Mouse (Mus musculus): ENCODE measurements around the gene Fbf1. TPM values are rescaled to one million over a fixed set of nuclear protein-coding genes. Genes with fewer than 3 reads are reported as not detected.
"Not testable (repeated sequence)": the region's sequence is repeated elsewhere in the genome, so short reads cannot be mapped to it uniquely, and the experiment has no call there.

Fbf1 gene
- polyA plus RNA-seq, 1 experiment from 2014 or later, result 67.7 TPM

- Histone ChIP-seq H3K4me3 (peak overlapping the region; percentile 66), H3K27me3 (ENCODE audit: poor library complexity, severe bottlenecking) (peaks cover 29% of the 10 kb centered on the region), H3K4me1 (peaks cover 44% of the 10 kb centered on the region), H3K27ac (peak overlapping the region; percentile 90), H3K9me3 (no peaks in the 10 kb centered on the region), H3K36me3 (replicated peaks) (peaks cover 51% of the 10 kb centered on the region)
- DNase-seq (ENCODE audit: extremely low spot score, low spot score), result no peak
- WGBS, result 47% methylated on average over 8 of the region's 8 CpGs
These were observed 37.9 kb downstream of the Fbf1 start for GRCm38 (mm10) chr11:116129993-116130487.

- DNase-seq (ENCODE audit: extremely low spot score, low spot score), result no peak
- 78% methylated on average over 9 of the region's 9 CpGs for WGBS
- Histone ChIP-seq H3K36me3 (replicated peaks) (peaks cover 43% of the 10 kb centered on the region), H3K27me3 (ENCODE audit: poor library complexity, severe bottlenecking) (peaks cover 29% of the 10 kb centered on the region), H3K4me1 (peaks cover 44% of the 10 kb centered on the region), H3K27ac (no peak overlapping the region; the same call in 1 of the 2 replicates), H3K9me3 (no peaks in the 10 kb centered on the region), H3K4me3 (no peak overlapping the region)
These were observed 38.7 kb downstream of the Fbf1 start for GRCm38 (mm10) chr11:116129091-116129790.

DNA sequence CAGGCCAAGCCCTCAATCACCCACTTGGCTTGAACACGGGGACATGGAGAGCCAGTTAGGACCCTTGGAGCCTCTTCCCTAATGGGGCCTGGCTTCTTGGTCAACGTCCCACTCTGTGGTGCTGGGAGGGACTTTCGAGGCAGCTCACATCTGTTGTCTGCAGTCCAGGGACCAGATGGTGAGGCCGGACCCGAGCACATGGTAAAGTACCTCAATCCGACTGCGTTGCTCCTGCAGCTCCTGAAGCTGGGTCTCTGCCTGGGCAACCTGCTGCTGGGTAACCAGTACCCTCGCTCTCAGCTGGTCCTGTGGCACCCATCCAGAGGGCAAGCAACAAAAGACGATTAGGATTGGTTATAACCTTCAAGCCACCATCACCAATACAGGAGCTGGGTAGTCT lies 40.0 kb downstream of the Fbf1 start:
- Histone ChIP-seq H3K27ac (peak overlapping the region; percentile 60; the same call in 1 of the 2 replicates), H3K4me1 (peaks cover 49% of the 10 kb centered on the region), H3K27me3 (ENCODE audit: poor library complexity, severe bottlenecking) (peaks cover 29% of the 10 kb centered on the region), H3K36me3 (replicated peaks) (peaks cover 30% of the 10 kb centered on the region), H3K4me3 (no peak overlapping the region; the same call in 1 of the 2 replicates), H3K9me3 (no peaks in the 10 kb centered on the region)
- no peak for DNase-seq (ENCODE audit: extremely low spot score, low spot score)
- 88% methylated on average over 9 of the region's 9 CpGs for WGBS

DNA sequence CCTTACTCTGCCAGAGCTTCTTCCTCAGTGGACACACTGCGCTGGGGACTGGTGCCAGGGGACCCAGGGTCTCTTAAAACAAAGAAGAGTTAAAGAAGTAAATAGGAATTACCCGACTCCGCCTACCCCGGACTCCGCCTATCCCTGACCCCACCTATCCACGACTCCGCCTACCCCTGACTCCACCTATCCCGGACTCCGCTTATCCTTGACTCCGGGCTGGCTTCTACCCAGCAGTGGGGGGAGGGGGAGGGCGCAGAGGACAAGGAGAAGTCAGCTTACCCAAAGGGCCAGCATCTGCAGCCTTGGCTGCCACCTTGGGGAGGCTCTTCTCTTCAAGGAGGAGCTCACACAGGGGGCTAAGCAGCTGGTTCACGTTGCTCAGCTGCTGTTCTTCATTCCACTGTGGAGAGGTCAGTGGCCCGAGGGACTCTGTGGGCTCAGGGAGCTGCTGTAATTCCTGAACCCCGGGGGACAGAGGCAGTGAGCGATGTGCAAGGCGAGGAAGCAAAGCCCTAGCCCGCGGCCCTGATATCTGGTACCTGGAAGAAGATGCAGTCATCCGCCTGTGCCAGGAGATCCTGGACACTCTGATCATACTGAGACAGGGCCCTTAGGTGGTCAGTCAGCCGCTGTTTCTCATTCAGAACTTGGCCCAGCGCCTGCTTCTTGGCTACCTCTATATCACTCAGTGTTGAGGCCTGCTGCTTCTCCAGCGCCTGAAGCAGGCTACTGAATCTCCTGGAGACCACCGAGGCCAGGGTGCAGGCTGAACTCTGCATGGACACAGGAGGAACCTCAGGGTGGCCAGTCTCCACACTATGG lies 40.6 kb downstream of the Fbf1 start, which contains the start of gene Trim47:
Gene Trim47 (minus strand): TSS at position 55 of the 825 bp plus-strand sequence.
- peak; percentile 71 for DNase-seq (ENCODE audit: extremely low spot score, low spot score)
- Histone ChIP-seq H3K4me1 (peaks cover 49% of the 10 kb centered on the region), H3K36me3 (replicated peaks) (peaks cover 25% of the 10 kb centered on the region), H3K27ac (peak within 1 kb of the TSS; percentile 60), H3K4me3 (peak within 1 kb of the TSS; percentile 18), H3K9me3 (no peaks in the 10 kb centered on the region), H3K27me3 (ENCODE audit: poor library complexity, severe bottlenecking) (peaks cover 29% of the 10 kb centered on the region)
- 23% methylated on average over 23 of the region's 23 CpGs for WGBS

- no peaks in the 10 kb centered on the region for H3K9me3 ChIP-seq
- H3K27ac ChIP-seq, result no peak overlapping the region
- DNase-seq (ENCODE audit: extremely low spot score, low spot score), result no peak
- no peak overlapping the region for H3K4me3 ChIP-seq
- peaks cover 20% of the 10 kb centered on the region for H3K27me3 ChIP-seq (ENCODE audit: poor library complexity, severe bottlenecking)
- 96% methylated on average over 15 of the region's 15 CpGs for WGBS
- peaks cover 43% of the 10 kb centered on the region for H3K4me1 ChIP-seq
- peaks cover 17% of the 10 kb centered on the region for H3K36me3 ChIP-seq (replicated peaks)
These were observed 41.7 kb downstream of the Fbf1 start for GRCm38 (mm10) chr11:116126261-116126660.

- Histone ChIP-seq H3K4me1 (peaks cover 21% of the 10 kb centered on the region), H3K36me3 (replicated peaks) (peaks cover 17% of the 10 kb centered on the region)
- H3K4me3 ChIP-seq; H3K27ac ChIP-seq; H3K9me3 ChIP-seq; H3K27me3 ChIP-seq (ENCODE audit: poor library complexity, severe bottlenecking); DNase-seq (ENCODE audit: extremely low spot score, low spot score): not testable (repeated sequence)
- WGBS, result 97% methylated on average over 8 of the region's 8 CpGs
These were observed 46.2 kb downstream of the Fbf1 start for GRCm38 (mm10) chr11:116121731-116122245.

DNA sequence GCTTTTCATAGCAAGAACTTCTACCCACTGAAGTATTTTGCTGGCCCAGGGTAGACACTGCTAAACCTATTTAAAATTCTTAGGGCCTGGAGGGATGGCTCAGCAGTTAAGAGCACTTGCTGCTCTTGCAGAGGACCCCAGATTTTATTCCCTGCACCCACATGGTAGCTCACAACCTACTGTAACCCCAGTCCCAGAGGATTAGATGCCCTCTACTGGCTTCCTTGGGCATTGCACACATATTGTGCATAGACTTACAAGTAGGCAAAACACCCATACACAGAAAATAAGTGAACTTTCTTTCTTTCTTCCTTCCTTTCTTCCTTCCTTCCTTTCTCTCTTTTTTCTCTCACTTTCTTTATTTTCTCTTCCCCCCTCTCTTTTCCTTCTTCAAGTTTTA lies 50.1 kb downstream of the Fbf1 start:
- H3K27ac ChIP-seq, result no peak overlapping the region
- peaks cover 4% of the 10 kb centered on the region; the same call in 1 of the 2 replicates for H3K36me3 ChIP-seq (replicated peaks)
- H3K27me3 ChIP-seq (ENCODE audit: poor library complexity, severe bottlenecking), result no peaks in the 10 kb centered on the region
- H3K4me1 ChIP-seq, result peaks cover 17% of the 10 kb centered on the region
- no peak overlapping the region for H3K4me3 ChIP-seq
- H3K9me3 ChIP-seq, result no peaks in the 10 kb centered on the region
- no peak for DNase-seq (ENCODE audit: extremely low spot score, low spot score)

DNA sequence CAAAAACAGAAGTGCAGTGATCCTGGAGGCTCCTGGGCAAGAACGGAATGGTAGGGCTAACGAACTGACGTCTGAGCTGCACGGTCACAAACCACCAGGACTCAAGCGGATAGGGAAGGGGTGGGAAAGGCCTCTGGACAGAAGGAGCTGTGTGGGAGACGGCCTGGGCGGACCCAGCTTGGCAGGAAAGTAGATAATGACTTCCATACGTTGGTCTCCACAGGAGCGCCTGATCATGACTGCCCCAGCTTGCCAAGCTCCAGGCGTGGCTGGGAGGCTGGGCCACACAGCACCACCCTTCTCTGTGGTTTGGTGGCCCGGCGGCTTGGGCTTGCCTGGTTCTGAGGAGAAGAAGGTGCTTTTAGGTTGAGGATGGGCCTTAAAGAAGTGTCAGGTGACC lies 50.7 kb downstream of the Fbf1 start:
- DNase-seq (ENCODE audit: extremely low spot score, low spot score), result no peak
- Histone ChIP-seq H3K9me3 (no peaks in the 10 kb centered on the region), H3K27me3 (ENCODE audit: poor library complexity, severe bottlenecking) (peaks cover 1% of the 10 kb centered on the region), H3K27ac (no peak overlapping the region), H3K4me1 (peaks cover 17% of the 10 kb centered on the region), H3K36me3 (replicated peaks) (peaks cover 2% of the 10 kb centered on the region; the same call in 1 of the 2 replicates), H3K4me3 (no peak overlapping the region)
- 68% methylated on average over 12 of the region's 12 CpGs for WGBS

- peaks cover 39% of the 10 kb centered on the region for H3K4me1 ChIP-seq
- H3K36me3 ChIP-seq (replicated peaks), result no peaks in the 10 kb centered on the region
- H3K9me3 ChIP-seq, result no peaks in the 10 kb centered on the region
- WGBS, result 86% methylated on average over 19 of the region's 19 CpGs
- H3K4me3 ChIP-seq, result no peak overlapping the region
- no peak for DNase-seq (ENCODE audit: extremely low spot score, low spot score)
- H3K27me3 ChIP-seq (ENCODE audit: poor library complexity, severe bottlenecking), result peaks cover 57% of the 10 kb centered on the region
- H3K27ac ChIP-seq, result no peak overlapping the region
These were observed 56.3 kb downstream of the Fbf1 start for GRCm38 (mm10) chr11:116111611-116112203.

DNA sequence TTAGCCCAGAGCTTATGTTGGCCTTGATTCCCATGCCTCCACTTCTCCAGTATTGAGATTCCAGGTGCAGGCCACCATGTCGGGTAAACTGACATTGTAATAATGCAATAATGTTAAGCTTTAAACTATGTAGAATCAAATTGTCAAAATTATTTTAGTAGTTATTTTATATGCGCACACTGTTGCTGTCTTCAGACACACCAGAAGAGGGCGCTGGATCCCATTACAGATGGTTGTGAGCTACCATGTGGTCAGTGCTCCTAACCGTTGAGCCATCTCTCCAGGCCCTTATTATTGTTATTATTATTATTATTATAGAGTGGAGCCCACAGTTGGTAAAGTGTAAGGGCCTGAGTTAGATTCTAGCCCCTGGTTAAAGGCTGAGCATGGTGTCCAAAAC lies 56.9 kb downstream of the Fbf1 start:
- DNase-seq (ENCODE audit: extremely low spot score, low spot score), result no peak
- Histone ChIP-seq H3K4me1 (peaks cover 44% of the 10 kb centered on the region), H3K27ac (no peak overlapping the region), H3K9me3 (no peaks in the 10 kb centered on the region), H3K4me3 (no peak overlapping the region), H3K36me3 (replicated peaks) (no peaks in the 10 kb centered on the region), H3K27me3 (ENCODE audit: poor library complexity, severe bottlenecking) (peaks cover 63% of the 10 kb centered on the region)
- WGBS, result 78% methylated on average over 4 of the region's 4 CpGs

DNA sequence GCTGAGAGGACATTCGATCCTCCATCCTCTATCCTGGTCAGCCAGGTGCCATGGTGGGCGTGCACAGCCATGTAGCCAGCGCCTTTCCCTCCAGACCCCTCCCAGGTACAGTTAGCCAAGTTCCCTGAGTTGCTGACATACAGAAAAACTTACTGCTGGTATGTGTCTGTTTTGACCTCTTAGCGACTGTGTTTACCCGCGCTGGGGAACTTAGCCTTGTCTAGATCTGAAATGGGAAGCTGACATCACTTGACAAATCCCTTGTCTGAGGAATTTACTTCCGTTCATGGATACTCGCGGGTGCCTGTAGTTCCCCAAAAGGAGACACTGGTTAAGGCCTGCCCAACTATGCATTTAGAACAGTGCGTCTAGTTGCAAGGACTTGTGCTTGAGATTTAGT lies 57.4 kb downstream of the Fbf1 start:
- Histone ChIP-seq H3K4me1 (peaks cover 49% of the 10 kb centered on the region), H3K4me3 (peak overlapping the region; percentile 44), H3K36me3 (replicated peaks) (no peaks in the 10 kb centered on the region), H3K27ac (0 out of 2 replicates have a peak overlapping the region, but pooled peaks have one; percentile 67), H3K27me3 (ENCODE audit: poor library complexity, severe bottlenecking) (peaks cover 68% of the 10 kb centered on the region), H3K9me3 (no peaks in the 10 kb centered on the region)
- no peak for DNase-seq (ENCODE audit: extremely low spot score, low spot score)
- 38% methylated on average over 10 of the region's 10 CpGs for WGBS

GRCm38 (mm10) chr11:116110131-116110530 lies 57.8 kb downstream of the Fbf1 start:
- peak overlapping the region; percentile 44 for H3K4me3 ChIP-seq
- peaks cover 49% of the 10 kb centered on the region for H3K4me1 ChIP-seq
- H3K36me3 ChIP-seq (replicated peaks), result no peaks in the 10 kb centered on the region
- H3K27me3 ChIP-seq (ENCODE audit: poor library complexity, severe bottlenecking), result peaks cover 72% of the 10 kb centered on the region
- 3% methylated on average over 35 of the region's 35 CpGs for WGBS
- no peak for DNase-seq (ENCODE audit: extremely low spot score, low spot score)
- no peaks in the 10 kb centered on the region for H3K9me3 ChIP-seq
- H3K27ac ChIP-seq, result peak overlapping the region; percentile 67
